Mouse (Mus musculus) midbrain, embryonic 12.5 days (tissue): ENCODE measurements at regions not wholly inside any gene's neighbourhood (a gene's known extent, or its start where the extent isn't known, plus 50 kb on each side); places are given as distances from the start of the nearest gene placed in this dataset.
A peak's percentile ranks its signal among the peaks of the same experiment; 100 is the strongest.

ENCODE experiments used
- ATAC-seq: fragments of 200-750 bp; cut with Nextera tagmentation; 2 replicates; pipeline ENCODE4 v1.8.0; 2017; ENCODE audit warnings: low read depth, moderate TSS enrichment, moderate library complexity; ENCODE audit not compliant: low FRiP score
- H3K27ac ChIP-seq: fragments of 300-500 bp; sonication (generic); replicated peaks from 2 replicates; pipeline ENCODE4 v1.5.1; 2016; ENCODE audit warnings: mild to moderate bottlenecking
- H3K27me3 ChIP-seq: fragments of 300-500 bp; sonication (generic); 2 replicates; pipeline ENCODE4 v1.6.1; 2016; ENCODE audit warnings: mild to moderate bottlenecking
- H3K36me3 ChIP-seq: fragments of 300-500 bp; sonication (generic); 2 replicates; pipeline ENCODE4 v1.6.1; 2016
- H3K4me1 ChIP-seq: fragments of 300-500 bp; sonication (generic); 2 replicates; pipeline ENCODE4 v1.6.1; 2016
- H3K4me2 ChIP-seq: fragments of 300-500 bp; sonication (generic); replicated peaks from 2 replicates; pipeline ENCODE4 v1.6.1; 2016; ENCODE audit warnings: mild to moderate bottlenecking, moderate library complexity
- H3K4me3 ChIP-seq: fragments of 300-500 bp; sonication (generic); 2 replicates; pipeline ENCODE4 v1.5.1; 2016; ENCODE audit warnings: mild to moderate bottlenecking
- H3K9ac ChIP-seq: fragments of 300-500 bp; sonication (generic); replicated peaks from 2 replicates; pipeline ENCODE4 v1.6.1; 2016; ENCODE audit warnings: mild to moderate bottlenecking, moderate library complexity
- H3K9me3 ChIP-seq: fragments of 300-500 bp; sonication (generic); 2 replicates; pipeline ENCODE4 v1.6.1; 2016; ENCODE audit warnings: mild to moderate bottlenecking
- WGBS: fragments of 180-500 bp; shearing (Covaris S2); methylation state at CpG from one replicate; pipeline ENCODE4 v1.1.7; 2016; 5-methylcytosine and 5-hydroxymethylcytosine counted together

DNA sequence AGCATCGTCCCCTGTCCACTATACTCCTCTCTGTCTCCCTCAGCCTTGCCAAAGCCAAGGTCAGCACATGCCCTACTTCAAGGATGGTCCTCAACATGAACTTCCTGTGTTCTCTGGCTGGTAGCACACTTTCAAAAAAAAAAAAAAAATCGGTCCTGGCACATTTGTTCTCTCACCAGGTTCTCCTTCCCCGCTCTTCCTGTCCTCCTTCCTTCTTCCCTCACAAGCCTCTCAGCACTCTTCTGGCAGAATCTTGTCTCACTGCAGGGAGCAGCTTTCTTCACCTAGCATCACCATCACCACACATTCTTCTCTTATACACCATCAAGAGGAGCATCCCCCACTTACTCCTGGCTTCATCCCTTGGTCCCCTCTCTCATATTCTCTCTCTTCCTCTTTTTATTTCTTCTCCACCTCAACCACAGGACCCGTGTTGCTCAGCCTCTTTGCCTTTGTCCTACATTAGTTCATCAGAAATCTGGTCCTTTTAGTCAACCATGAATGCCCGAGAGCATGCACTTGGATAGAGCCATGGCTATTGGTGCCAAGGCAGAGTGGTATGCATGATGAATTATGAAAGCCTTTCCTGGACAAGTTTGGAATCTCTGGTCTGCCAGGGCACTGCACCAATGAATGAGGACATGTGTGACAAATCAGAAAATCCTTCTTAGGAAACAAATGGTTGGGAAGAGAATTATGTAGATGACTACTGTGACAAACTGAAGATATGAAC is 230.8 kb downstream of the Btg1 start:
- Histone ChIP-seq H3K4me1 (peaks cover 4% of the 10 kb centered on the region), H3K9ac (no peak overlapping the region), H3K9me3 (no peaks in the 10 kb centered on the region), H3K27ac (no peak overlapping the region), H3K4me3 (no peak overlapping the region), H3K27me3 (no peaks in the 10 kb centered on the region), H3K4me2 (no peak overlapping the region), H3K36me3 (no peaks in the 10 kb centered on the region)
- no peak for ATAC-seq
- 69% methylated on average over 5 of the region's 5 CpGs for WGBS

- H3K9me3 ChIP-seq, result no peaks in the 10 kb centered on the region
- no peak overlapping the region for H3K4me3 ChIP-seq
- H3K4me1 ChIP-seq, result peaks cover 4% of the 10 kb centered on the region
- H3K27ac ChIP-seq, result no peak overlapping the region
- ATAC-seq, result no peak
- 88% methylated on average over 2 of the region's 2 CpGs for WGBS
- no peaks in the 10 kb centered on the region for H3K36me3 ChIP-seq
- no peaks in the 10 kb centered on the region for H3K27me3 ChIP-seq
- H3K9ac ChIP-seq, result no peak overlapping the region
- no peak overlapping the region for H3K4me2 ChIP-seq
These were observed 231.7 kb downstream of the Btg1 start for GRCm38 (mm10) chr10:96848496-96848895.

DNA sequence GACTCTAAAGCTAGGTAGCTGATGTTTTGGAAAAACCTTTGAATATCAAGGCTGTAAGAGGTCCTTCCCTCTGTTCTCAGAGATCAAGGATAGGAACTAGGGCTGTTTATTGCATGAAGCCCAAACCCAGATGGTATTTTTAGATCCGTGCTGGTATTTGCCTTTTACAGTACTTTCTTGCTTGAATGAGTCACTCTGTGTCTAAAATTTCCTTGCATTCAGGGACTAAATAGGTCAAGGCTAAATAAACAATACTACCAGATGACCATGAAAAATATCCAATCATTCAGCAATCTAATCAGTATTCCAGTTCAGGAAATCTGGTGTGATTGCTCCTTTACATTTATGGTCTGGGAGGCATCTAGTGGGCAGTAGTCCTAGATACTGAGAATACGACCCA is 243.6 kb downstream of the Btg1 start:
- Histone ChIP-seq H3K9ac (no peak overlapping the region), H3K4me1 (no peaks in the 10 kb centered on the region), H3K4me3 (no peak overlapping the region), H3K27me3 (no peaks in the 10 kb centered on the region), H3K36me3 (no peaks in the 10 kb centered on the region), H3K9me3 (no peaks in the 10 kb centered on the region), H3K27ac (no peak overlapping the region), H3K4me2 (no peak overlapping the region)
- ATAC-seq, result no peak
- 89% methylated on average over 2 of the region's 2 CpGs for WGBS

DNA sequence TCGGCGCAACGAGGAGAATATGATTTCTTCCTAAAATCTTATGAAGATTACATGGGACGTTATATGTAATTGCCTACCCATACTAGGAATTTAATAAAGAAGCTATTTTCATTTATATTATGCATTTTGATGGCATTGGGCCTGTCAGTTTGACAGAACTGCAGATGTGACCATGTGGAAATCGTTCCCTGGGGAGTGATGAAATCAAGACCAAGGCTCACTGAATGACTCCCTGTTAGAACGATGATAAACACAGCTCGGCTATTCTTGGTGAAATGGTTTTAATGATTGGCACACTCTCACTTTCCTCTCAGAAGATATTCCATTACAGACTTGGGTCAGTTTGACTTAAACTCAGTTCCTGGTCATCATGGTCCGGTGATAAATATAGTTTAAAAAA is 246.4 kb downstream of the Btg1 start:
- no peaks in the 10 kb centered on the region for H3K4me1 ChIP-seq
- H3K27ac ChIP-seq, result no peak overlapping the region
- no peak overlapping the region for H3K9ac ChIP-seq
- no peak overlapping the region for H3K4me2 ChIP-seq
- H3K4me3 ChIP-seq, result no peak overlapping the region
- no peaks in the 10 kb centered on the region for H3K9me3 ChIP-seq
- 78% methylated on average over 8 of the region's 8 CpGs for WGBS
- ATAC-seq, result no peak
- no peaks in the 10 kb centered on the region for H3K36me3 ChIP-seq
- H3K27me3 ChIP-seq, result no peaks in the 10 kb centered on the region

DNA sequence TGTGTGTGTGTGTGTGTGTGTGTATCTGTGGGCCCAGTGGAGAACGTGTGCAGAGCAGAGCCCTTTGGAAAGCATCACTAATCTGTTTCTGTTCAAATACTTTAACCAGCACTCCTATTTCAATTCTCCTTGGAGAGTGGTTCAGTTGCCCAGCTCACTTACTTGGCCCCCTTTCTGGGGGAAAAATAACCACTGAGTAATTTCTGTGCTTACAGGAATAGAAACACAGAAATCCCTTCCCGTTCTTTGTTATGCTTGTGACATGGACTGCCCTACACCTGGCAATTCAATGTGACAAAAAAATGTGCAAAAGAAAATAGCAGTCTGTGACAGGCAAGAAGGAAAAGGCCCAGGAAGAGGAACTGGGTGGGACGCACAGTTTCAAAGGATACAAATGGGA is 249.7 kb downstream of the Btg1 start:
- no peaks in the 10 kb centered on the region for H3K36me3 ChIP-seq
- 83% methylated on average over 3 of the region's 3 CpGs for WGBS
- H3K4me1 ChIP-seq, result no peaks in the 10 kb centered on the region
- H3K27me3 ChIP-seq, result no peaks in the 10 kb centered on the region
- H3K9me3 ChIP-seq, result no peaks in the 10 kb centered on the region
- no peak overlapping the region for H3K4me2 ChIP-seq
- no peak for ATAC-seq
- H3K27ac ChIP-seq, result no peak overlapping the region
- H3K4me3 ChIP-seq, result no peak overlapping the region
- H3K9ac ChIP-seq, result no peak overlapping the region

DNA sequence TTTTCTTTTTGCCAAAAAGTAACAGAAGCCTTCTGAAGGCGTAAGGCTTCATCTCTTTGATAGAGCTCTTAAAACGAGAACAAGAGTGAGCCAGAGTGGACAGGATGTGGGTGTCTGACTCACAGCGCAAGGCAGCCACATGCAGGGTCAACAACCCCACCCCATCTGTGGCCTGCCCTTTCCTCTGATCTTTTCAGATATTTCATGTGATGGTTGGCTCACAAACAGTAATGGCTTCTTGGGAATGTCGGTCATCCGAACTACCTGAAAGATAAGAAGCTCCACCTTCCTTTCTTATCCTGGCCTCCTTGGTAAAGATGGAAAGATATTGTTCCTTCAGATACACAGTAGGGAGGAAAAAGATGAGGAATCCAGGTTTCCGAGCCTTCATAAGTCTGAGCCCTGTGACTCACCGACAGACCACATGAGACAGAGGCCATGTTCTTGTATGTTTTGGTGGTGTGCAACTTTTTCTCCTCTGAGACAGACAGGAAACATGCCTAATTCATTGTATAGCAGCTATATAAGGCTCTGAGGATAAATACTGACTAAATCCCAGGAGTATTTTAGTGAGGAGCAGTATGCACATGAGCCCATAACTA is 254.9 kb downstream of the Btg1 start:
- Histone ChIP-seq H3K27ac (no peak overlapping the region), H3K9me3 (no peaks in the 10 kb centered on the region), H3K4me1 (no peaks in the 10 kb centered on the region), H3K27me3 (no peaks in the 10 kb centered on the region), H3K9ac (no peak overlapping the region), H3K4me2 (no peak overlapping the region), H3K4me3 (no peak overlapping the region), H3K36me3 (no peaks in the 10 kb centered on the region)
- ATAC-seq, result no peak
- WGBS, result 88% methylated on average over 7 of the region's 7 CpGs

DNA sequence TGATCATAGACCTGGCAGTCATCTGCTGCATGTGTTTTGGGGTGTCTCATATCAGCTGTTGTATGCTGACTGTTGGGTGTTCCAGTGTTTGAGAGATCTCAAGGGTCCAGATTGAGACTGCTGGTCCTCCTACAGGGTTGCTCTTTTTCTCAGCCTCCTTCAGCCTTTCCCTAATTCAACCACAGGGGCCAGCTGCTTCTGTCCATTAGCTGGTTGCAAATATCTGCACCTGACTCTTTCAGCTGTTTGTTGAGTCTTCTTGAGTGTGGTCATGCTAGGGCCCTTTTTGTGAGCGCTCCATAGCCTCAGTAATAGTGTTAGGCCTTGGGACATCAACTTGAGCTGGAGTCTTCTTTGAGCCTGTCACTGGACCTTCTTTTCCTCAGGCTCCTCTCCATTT is 257.8 kb downstream of the Btg1 start:
- WGBS, result 89% methylated on average over 1 of the region's 1 CpGs
- no peak for ATAC-seq

DNA sequence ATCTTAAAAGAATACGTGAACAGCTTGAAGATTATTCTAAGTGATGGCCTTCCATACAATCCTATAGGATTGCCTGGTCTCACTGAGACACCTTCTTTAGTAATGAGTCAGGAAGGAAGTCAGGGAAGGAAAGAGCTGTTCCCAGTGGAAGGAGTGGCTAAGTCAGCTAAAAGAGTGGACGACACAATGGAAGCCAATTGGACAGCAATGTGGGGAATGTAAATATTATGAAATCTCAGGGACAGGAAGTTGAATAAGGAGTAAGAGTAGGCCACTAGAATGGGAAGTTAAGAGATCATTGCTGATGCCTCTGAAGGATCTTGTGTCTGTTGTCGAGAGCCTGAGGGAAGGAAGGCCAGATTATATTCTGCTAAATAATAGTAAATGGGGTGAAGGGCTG is 258.9 kb downstream of the Btg1 start:
- Histone ChIP-seq H3K9me3 (no peaks in the 10 kb centered on the region), H3K36me3 (no peaks in the 10 kb centered on the region), H3K4me3 (no peak overlapping the region), H3K9ac (no peak overlapping the region), H3K27me3 (no peaks in the 10 kb centered on the region), H3K27ac (no peak overlapping the region), H3K4me1 (no peaks in the 10 kb centered on the region), H3K4me2 (no peak overlapping the region)
- WGBS, result 88% methylated on average over 3 of the region's 3 CpGs
- ATAC-seq, result no peak

More for the DNA sequence above, 257.8 kb downstream of the Btg1 start:
- Histone ChIP-seq H3K9me3 (no peaks in the 10 kb centered on the region), H3K4me1 (no peaks in the 10 kb centered on the region), H3K27me3 (no peaks in the 10 kb centered on the region), H3K27ac (no peak overlapping the region), H3K9ac (no peak overlapping the region), H3K4me3 (no peak overlapping the region), H3K36me3 (no peaks in the 10 kb centered on the region), H3K4me2 (no peak overlapping the region)

- Histone ChIP-seq H3K4me1 (peaks cover 9% of the 10 kb centered on the region; the same call in 1 of the 2 replicates), H3K27me3 (no peaks in the 10 kb centered on the region), H3K9ac (no peak overlapping the region), H3K27ac (no peak overlapping the region), H3K4me3 (no peak overlapping the region), H3K9me3 (no peaks in the 10 kb centered on the region), H3K4me2 (no peak overlapping the region), H3K36me3 (no peaks in the 10 kb centered on the region)
- ATAC-seq, result no peak
- WGBS, result 94% methylated on average over 2 of the region's 2 CpGs
These were observed 262.6 kb downstream of the Btg1 start for GRCm38 (mm10) chr10:96879425-96879824.

DNA sequence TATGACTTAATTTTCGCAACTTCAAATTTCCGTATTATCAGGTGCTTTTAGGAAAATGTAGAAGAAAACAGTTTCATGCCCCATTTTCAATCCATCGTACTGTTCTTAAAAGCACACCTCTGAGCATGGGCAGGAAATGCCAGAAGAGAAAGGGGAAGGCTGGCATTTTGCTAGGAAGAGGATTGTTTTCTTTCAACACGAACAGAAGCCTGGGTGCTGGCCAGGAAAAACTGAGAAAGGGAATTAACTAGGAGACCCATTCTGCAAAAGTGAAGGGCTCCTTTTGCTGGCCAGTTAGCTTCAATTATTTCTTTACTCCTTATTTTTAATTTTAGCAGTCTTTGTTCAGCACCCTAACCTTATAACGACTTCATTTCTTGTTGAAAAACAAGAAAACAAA is 264.0 kb downstream of the Btg1 start:
- peaks cover 9% of the 10 kb centered on the region; the same call in 1 of the 2 replicates for H3K4me1 ChIP-seq
- no peaks in the 10 kb centered on the region for H3K36me3 ChIP-seq
- H3K27ac ChIP-seq, result peak overlapping the region; percentile 20; the same call in 1 of the 2 replicates
- 74% methylated on average over 5 of the region's 5 CpGs for WGBS
- no peaks in the 10 kb centered on the region for H3K27me3 ChIP-seq
- H3K9me3 ChIP-seq, result no peaks in the 10 kb centered on the region
- ATAC-seq, result no peak
- no peak overlapping the region for H3K4me2 ChIP-seq
- H3K4me3 ChIP-seq, result no peak overlapping the region
- H3K9ac ChIP-seq, result no peak overlapping the region

GRCm38 (mm10) chr10:96881212-96881611 is 264.4 kb downstream of the Btg1 start:
- H3K9me3 ChIP-seq, result no peaks in the 10 kb centered on the region
- H3K27ac ChIP-seq, result peak overlapping the region; percentile 20; the same call in 1 of the 2 replicates
- peak; percentile 55; the same call in 1 of the 2 replicates for ATAC-seq
- H3K4me2 ChIP-seq, result no peak overlapping the region
- H3K36me3 ChIP-seq, result no peaks in the 10 kb centered on the region
- WGBS, result 63% methylated on average over 5 of the region's 5 CpGs
- H3K4me1 ChIP-seq, result peaks cover 9% of the 10 kb centered on the region; the same call in 1 of the 2 replicates
- no peaks in the 10 kb centered on the region for H3K27me3 ChIP-seq
- no peak overlapping the region for H3K4me3 ChIP-seq
- no peak overlapping the region for H3K9ac ChIP-seq

GRCm38 (mm10) chr10:96881660-96882059 is 264.9 kb downstream of the Btg1 start:
- ATAC-seq, result peak; percentile 68
- WGBS, result 44% methylated on average over 2 of the region's 2 CpGs
- Histone ChIP-seq H3K36me3 (no peaks in the 10 kb centered on the region), H3K27ac (0 out of 2 replicates have a peak overlapping the region, but pooled peaks have one; percentile 20), H3K9ac (no peak overlapping the region), H3K4me3 (no peak overlapping the region), H3K4me2 (no peak overlapping the region), H3K9me3 (no peaks in the 10 kb centered on the region), H3K27me3 (no peaks in the 10 kb centered on the region), H3K4me1 (peaks cover 9% of the 10 kb centered on the region; the same call in 1 of the 2 replicates)
